Mouse (Mus musculus) T-helper 2 cell (primary cell): ENCODE measurements around the gene Stk4.

ENCODE experiments used
- in situ Hi-C: fragments of 300-600 bp; cut with MboI, MseI; formaldehyde crosslinking; loops from one replicate; pipeline ENCODE4 v1.15.1; 2025; ENCODE audit warnings: high pct_unique_total_duplicates

Gene Stk4

DNA sequence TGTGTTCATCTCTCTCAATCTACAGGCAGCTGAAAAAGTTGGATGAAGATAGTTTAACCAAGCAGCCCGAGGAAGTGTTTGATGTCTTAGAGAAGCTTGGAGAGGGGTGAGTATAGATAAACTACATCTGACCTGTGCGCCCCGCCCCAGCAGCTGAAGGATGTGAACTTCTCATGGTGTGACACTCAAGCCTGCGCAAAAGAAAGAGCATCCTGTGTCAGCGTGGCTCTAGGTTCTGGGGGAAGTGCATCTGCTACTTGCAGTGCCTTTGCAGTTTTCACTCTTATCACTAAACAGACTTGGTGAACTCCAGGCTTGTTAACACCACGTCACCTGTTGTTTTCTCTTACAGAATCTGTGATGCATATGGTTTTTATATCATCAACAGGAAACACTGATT lies 9.4 kb downstream of the Stk4 start:
- in situ Hi-C loops = loop anchor here (25.0 kb wide), 1 partner anchor 442 kb away; the partner anchor contains the start of gene Serinc3

GRCm38 (mm10) chr2:164081577-164081976 lies 11.5 kb downstream of the Stk4 start:
- in situ Hi-C loops = loop anchor here (25.0 kb wide), 1 partner anchor 444 kb away; the partner anchor contains the start of gene Serinc3

- in situ Hi-C loops = loop anchor here (25.0 kb wide), 1 partner anchor 445 kb away; the partner anchor contains the start of gene Serinc3
Measured at GRCm38 (mm10) chr2:164082175-164082574, 12.1 kb downstream of the Stk4 start.

DNA sequence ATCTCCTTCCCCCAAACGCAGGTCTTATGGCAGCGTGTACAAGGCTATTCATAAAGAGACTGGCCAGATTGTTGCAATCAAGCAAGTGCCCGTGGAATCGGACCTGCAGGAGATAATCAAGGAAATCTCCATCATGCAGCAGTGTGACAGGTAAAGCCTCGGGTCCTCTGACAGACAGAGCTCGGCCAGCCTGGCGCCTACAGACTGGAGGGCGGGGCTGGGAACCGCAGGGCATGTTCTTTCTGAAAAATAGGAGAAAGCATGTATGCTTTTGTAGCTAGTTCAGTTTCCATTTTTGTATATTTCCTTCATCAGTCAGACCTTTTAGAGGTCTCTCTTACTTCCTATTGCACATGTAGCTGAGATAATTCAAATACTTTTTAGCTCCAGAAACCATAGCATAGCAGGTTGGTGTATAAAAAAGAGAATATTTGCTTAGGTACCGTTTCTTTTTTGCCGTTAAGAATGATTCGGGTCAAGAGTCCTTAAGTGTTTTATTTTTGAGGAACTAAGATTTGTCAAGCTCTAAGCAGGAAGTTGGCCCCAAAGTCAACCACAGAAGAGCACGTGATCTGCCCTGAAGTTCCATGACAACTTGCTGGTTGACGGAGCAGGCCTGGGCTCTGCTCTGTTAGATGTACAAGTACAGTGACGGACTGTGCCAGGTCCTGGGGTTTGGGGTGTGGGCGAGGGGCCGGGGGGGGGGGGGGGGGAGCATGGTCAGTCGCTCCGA lies 13.7 kb downstream of the Stk4 start:
- in situ Hi-C loops = loop anchor here (25.0 kb wide), 1 partner anchor 446 kb away; the partner anchor contains the start of gene Serinc3

- in situ Hi-C loops = loop anchor here (25.0 kb wide), 1 partner anchor 447 kb away; the partner anchor contains the start of gene Serinc3
Measured at GRCm38 (mm10) chr2:164084342-164084700, 14.2 kb downstream of the Stk4 start.

GRCm38 (mm10) chr2:164087416-164088017 lies 17.4 kb downstream of the Stk4 start:
- in situ Hi-C loops = loop anchor here (25.0 kb wide), 1 partner anchor 450 kb away; the partner anchor contains the start of gene Serinc3

GRCm38 (mm10) chr2:164089508-164089907 lies 19.4 kb downstream of the Stk4 start:
- in situ Hi-C loops = loop anchor here (25.0 kb wide), 1 partner anchor 452 kb away; the partner anchor contains the start of gene Serinc3

- in situ Hi-C loops = loop anchor here (25.0 kb wide), 1 partner anchor 457 kb away; the partner anchor contains the start of gene Serinc3
Measured at GRCm38 (mm10) chr2:164094152-164094551, 24.0 kb downstream of the Stk4 start.

DNA sequence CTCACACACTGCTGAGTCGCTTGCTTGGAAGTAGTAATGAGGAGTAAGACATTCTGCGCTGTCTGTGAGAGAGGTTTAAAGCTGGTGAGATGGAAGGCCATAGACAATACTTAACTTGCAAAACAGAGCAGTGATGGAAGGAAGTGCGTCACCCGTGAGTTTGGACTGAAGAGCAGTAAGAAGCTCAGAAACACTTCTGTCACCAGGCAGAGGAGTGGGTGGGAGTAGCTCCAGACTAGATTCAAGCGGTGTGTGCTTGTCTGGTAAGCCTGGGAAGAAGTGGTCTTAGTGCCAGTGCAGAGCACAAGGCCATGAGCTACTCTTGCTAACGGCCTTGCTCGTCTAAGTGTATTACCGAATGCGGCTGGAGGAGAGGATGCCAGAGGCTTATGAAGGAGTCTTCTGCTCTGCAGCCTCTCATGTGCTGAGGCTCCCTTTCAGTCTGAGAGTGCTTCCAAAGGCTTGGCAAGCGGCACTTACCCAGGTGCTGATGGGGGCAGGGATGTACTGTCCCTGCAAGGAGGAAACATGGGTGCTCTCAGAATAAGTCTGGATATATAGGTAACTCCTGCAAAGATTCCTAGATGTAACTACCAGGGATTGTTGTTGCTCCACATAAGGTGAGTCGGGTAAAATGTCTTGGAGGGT lies 28.6 kb downstream of the Stk4 start:
- in situ Hi-C loops = loop anchor here (25.0 kb wide), 1 partner anchor 461 kb away; the partner anchor contains the start of gene Serinc3

DNA sequence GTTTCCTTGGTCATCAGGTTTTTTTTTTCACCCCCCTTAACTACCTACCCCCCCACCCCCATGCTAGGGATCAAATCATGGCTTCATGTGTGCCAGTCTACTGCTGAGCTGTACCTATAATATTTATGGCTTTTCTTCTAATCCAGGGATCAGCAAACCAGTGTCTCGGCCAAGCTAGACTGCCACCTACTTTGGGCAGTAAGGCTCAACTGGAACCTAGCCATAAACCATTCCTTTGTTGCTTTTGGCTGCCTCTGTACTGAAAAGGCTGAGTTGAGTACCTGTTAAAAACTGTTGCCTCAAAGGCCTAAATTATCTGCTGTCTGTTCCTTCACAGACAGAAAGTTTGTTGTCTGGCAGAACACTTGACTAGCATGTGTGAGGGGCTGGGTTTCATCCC lies 31.8 kb downstream of the Stk4 start:
- in situ Hi-C loops = no loop called here

GRCm38 (mm10) chr2:164102366-164102765 lies 32.2 kb downstream of the Stk4 start:
- in situ Hi-C loops = no loop called here

DNA sequence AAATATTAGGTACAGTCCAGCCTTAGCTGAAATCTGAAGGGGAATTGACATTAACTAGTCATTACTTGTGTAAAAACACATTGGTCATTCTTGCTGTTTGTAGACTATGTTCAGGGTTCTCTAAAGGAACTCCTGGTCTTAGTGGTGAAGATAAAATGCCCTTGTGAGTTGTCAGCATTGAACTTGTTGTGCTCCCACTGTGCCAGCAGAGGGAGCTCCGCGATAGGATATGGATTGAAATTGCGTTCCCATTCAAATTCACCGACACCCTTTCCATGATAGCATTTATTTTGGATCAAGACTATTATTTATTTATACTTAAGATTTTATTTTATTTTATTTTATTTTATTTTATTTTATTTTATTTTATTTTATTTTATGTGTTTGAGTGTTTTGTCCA lies 33.4 kb downstream of the Stk4 start:
- in situ Hi-C loops = no loop called here

- in situ Hi-C loops = no loop called here
Measured at GRCm38 (mm10) chr2:164106287-164107035, 36.3 kb downstream of the Stk4 start.

- in situ Hi-C loops = no loop called here
Measured at GRCm38 (mm10) chr2:164107125-164107874, 37.2 kb downstream of the Stk4 start.

DNA sequence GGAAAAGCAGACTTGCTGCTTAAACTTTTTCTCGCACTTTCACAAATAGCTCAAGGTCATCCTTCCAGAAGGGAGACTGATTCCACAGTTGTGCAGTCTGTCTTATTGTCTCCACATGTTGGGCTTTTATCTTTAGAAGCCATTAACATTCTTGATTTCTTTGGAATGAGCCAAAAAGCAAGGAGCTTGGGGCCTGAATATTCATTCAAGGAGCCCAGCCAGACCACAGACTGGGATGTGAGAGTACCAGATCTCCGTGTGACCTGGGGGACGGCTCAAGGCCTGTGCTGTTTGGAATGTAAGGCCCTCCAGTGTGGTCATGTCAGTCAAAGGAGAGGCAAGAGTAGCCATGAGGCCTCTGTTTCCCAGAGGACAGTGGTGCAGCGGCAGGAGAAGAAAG lies 38.4 kb downstream of the Stk4 start:
- in situ Hi-C loops = no loop called here

- in situ Hi-C loops = no loop called here
Measured at GRCm38 (mm10) chr2:164111546-164111945, 41.4 kb downstream of the Stk4 start.

DNA sequence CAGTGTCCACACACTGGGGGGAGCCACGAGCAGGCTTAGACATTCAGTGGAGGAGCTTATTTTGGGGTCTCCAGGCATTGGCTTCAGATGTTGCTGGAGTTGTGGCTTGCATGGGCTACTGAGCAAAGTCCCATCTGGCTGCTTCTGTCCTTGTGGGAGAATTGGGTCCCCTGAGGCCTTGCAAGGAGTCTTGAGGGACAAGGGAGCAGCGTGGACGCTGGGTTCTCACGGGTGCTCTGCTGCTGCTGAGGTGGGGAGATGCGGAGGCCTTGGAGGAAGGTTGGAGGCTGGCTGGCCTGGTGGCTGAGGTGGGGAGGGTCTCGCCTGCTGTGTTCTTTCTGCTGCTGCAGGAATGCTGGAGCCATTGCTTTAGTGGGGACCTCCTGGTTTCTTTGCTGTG lies 43.9 kb downstream of the Stk4 start:
- in situ Hi-C loops = no loop called here

DNA sequence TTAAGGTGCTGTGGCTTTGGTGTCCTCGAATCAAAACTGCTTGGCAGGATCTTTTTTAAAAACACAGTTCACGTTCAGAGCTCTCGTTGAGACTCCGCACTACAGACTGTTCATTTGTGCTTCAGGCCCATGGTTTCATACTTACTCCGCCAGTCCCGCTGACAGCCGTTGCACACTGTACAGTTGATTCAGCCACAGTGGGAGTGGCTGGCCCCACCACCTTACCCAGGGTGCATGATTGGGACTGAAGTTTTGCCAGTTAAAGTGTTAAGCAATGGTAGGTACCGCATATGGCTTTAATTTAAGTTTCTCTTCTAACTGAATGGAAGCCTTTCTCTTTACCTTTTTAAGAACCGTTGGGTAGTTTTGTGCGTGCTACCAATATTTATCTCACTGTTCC lies 45.4 kb downstream of the Stk4 start:
- in situ Hi-C loops = no loop called here

- in situ Hi-C loops = no loop called here
Measured at GRCm38 (mm10) chr2:164119503-164119902, 49.4 kb downstream of the Stk4 start.

- in situ Hi-C loops = no loop called here
Measured at GRCm38 (mm10) chr2:164123169-164123766, 53.1 kb downstream of the Stk4 start.
